9 mouse cellular contexts compared by ENCODE assay signal in genomic region chr2:172207003-172207402, GRCm38 (mm10). TPM values are rescaled to one million over a fixed set of nuclear protein-coding genes. Genes with fewer than 3 reads are reported as not detected.
DNase-seq lines count a peak whose midpoint lies in the region; ATAC-seq and TF ChIP-seq lines count a peak whose summit lies in the region.
"Had no signal": no experiment of that assay in that cellular context is flagged by ENCODE, and none has a peak within 500 bp of the region (broad histone marks: within the 10 kb centered on the region; RNA-seq: fewer than 3 reads in every experiment).

No protein-coding gene starts in this region.

- H3K36me3 ChIP-seq in embryonic facial prominence, embryonic 11.5 days (replicated peaks; ENCODE audit: control insufficient read depth, insufficient read depth, low read depth, low read length): no peaks in the 10 kb centered on the region
- no peaks in the 10 kb centered on the region for H3K36me3 ChIP-seq in lung, postnatal 0 days (ENCODE audit: insufficient read depth, low read length)

- peak; percentile 93 for TF ChIP-seq CTCF in lung, postnatal 0 days (IDR thresholded peaks at IDR 0.05)

- peak; percentile 69 for DNase-seq in ES-CJ7 (ENCODE audit: low read depth, low spot score)
- DNase-seq in adrenal gland, postnatal 25 days: peak; percentile 81
- peak; percentile 86 for DNase-seq in embryonic facial prominence, embryonic 11.5 days (ENCODE audit: low spot score)
- peak; percentile 55 for DNase-seq in heart, adult 8-10 months (ENCODE audit: low spot score)
- DNase-seq in layer of hippocampus, adult 8-10 months (ENCODE audit: low spot score in 2 of 2): peak; percentile 57 to 92
- DNase-seq in lung, postnatal 0 days (ENCODE audit: low spot score): peak; percentile 64
- peak; percentile 60 for DNase-seq in retina, postnatal 7 days (ENCODE audit: low read depth, low spot score)
- peak; percentile 38 for DNase-seq in yolk sac, embryonic 10.5 days (ENCODE audit: low spot score)

- TF ChIP-seq EP300 in lung, postnatal 0 days (IDR thresholded peaks at IDR 0.05): no peak

- no peaks in the 10 kb centered on the region for H3K27me3 ChIP-seq in embryonic facial prominence, embryonic 11.5 days (ENCODE audit: control insufficient read depth, insufficient read depth, low read length)
- no peaks in the 10 kb centered on the region for H3K27me3 ChIP-seq in lung, postnatal 0 days (replicated peaks; ENCODE audit: insufficient read depth, low read length)

- H3K4me3 ChIP-seq in embryonic facial prominence, embryonic 11.5 days (ENCODE audit: low read depth, low read length): no peak overlapping the region
- H3K4me3 ChIP-seq in lung, postnatal 0 days (ENCODE audit: low read depth, low read length): no peak overlapping the region

- no peak overlapping the region for H3K4me2 ChIP-seq in embryonic facial prominence, embryonic 11.5 days (ENCODE audit: low read depth, low read length)
- H3K4me2 ChIP-seq in lung, postnatal 0 days (replicated peaks; ENCODE audit: low read depth, low read length): no peak overlapping the region

- no peaks in the 10 kb centered on the region for H3K9me3 ChIP-seq in embryonic facial prominence, embryonic 11.5 days (replicated peaks; ENCODE audit: control insufficient read depth, low read length)
- no peaks in the 10 kb centered on the region for H3K9me3 ChIP-seq in lung, postnatal 0 days (ENCODE audit: low read length)

- H3K9ac ChIP-seq in embryonic facial prominence, embryonic 11.5 days (replicated peaks; ENCODE audit: low read length): no peak overlapping the region
- H3K9ac ChIP-seq in lung, postnatal 0 days (replicated peaks; ENCODE audit: low read depth): no peak overlapping the region

- 15% methylated on average over 11 of the region's 11 CpGs for WGBS in embryonic facial prominence, embryonic 11.5 days
- 7% methylated on average over 11 of the region's 11 CpGs for WGBS in lung, postnatal 0 days

- 0 out of 2 replicates have a peak, but pooled peaks have one; percentile 34 for ATAC-seq in embryonic facial prominence, embryonic 11.5 days (replicated peaks; ENCODE audit: insufficient number of reproducible peaks, low FRiP score, low TSS enrichment, low read depth)
- no peak for ATAC-seq in lung, postnatal 0 days

- no peaks in the 10 kb centered on the region for H3K4me1 ChIP-seq in embryonic facial prominence, embryonic 11.5 days (ENCODE audit: control insufficient read depth, insufficient read depth, low read length)
- no peaks in the 10 kb centered on the region for H3K4me1 ChIP-seq in lung, postnatal 0 days (ENCODE audit: insufficient read depth, low read depth, low read length)

- H3K27ac ChIP-seq in embryonic facial prominence, embryonic 11.5 days (replicated peaks; ENCODE audit: low read depth, low read length): no peak overlapping the region
- no peak overlapping the region for H3K27ac ChIP-seq in lung, postnatal 0 days (ENCODE audit: low read length)

RNA-seq across cellular contexts. Expression of gene Mc3r, which starts 41.3 kb away (rescaled TPM):
- not detected in 2 replicates for total RNA-seq in adrenal gland, postnatal 25 days (2021)
- polyA plus RNA-seq in embryonic facial prominence, embryonic 11.5 days (2014; fragmentation: Nextera tagmentation; extraction: Ambion mirVana): not detected in 2 replicates
- total RNA-seq in heart, adult 8-10 months (2022): not detected
- total RNA-seq in layer of hippocampus, adult 8-10 months (2022): under 1 TPM in 3 of 4 experiments, not detected in 1; 0.16 to 0.35 (median 0.22) TPM
- polyA plus RNA-seq in lung, postnatal 0 days (2015; fragmentation: Nextera tagmentation; extraction: Ambion mirVana): not detected in 2 replicates
- polyA plus RNA-seq: stomach, embryonic 14.5 days had no signal
